Mouse (Mus musculus) E14TG2a.4 (cell line): ENCODE measurements around the gene Taar7a.

Experiments
- H3K27me3 ChIP-seq: 2 replicates; pipeline ENCODE4 v1.6.1; 2014; ENCODE audit warnings: low read length, control low read depth; ENCODE audit not compliant: insufficient read depth
- H3K36me3 ChIP-seq: 2 replicates; pipeline ENCODE4 v1.6.1; 2014; ENCODE audit warnings: low read length, control low read depth; ENCODE audit not compliant: insufficient read depth
- H3K4me1 ChIP-seq: replicated peaks from 2 replicates; pipeline ENCODE4 v1.6.1; 2014; ENCODE audit warnings: low read depth, low read length, control low read depth
- H3K4me3 ChIP-seq: replicated peaks from 2 replicates; pipeline ENCODE4 v1.5.1; 2014; ENCODE audit warnings: mild to moderate bottlenecking, low read length
- H3K9me3 ChIP-seq: 2 replicates; pipeline ENCODE4 v1.6.1; 2014; ENCODE audit warnings: low read length, control low read depth
- CTCF ChIP-seq: conservative IDR thresholded peaks from 2 replicates; pipeline ENCODE4 v1.5.1; 2014; ENCODE audit warnings: low read length
- NANOG ChIP-seq: IDR thresholded peaks from 2 replicates; pipeline ENCODE4 v1.6.1; 2014; ENCODE audit warnings: borderline replicate concordance, low read length, mixed read lengths
- POU5F1 ChIP-seq: IDR thresholded peaks from 2 replicates; pipeline ENCODE4 v1.6.1; 2014; ENCODE audit warnings: low read length, borderline replicate concordance

Taar7a gene

DNA sequence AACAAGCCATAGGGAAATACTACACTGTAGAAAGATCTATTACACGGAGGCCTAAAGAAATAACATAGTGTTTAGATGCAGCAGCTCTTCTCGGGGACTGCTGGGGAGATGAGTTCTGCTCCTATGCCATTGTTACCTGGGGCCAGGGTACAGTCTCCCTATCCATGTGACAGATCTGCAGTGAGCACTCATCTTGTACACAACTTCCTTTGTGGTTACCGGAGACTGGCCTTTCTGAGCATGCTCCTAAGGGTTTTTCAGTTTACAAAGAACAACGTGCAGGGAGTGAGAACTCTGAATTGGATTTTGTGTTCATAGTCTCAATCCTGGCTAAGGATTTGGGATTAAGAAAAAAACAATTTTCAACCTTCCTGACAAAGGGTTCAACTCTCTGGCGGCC lies 6.9 kb downstream of the Taar7a start:
- 0 out of 2 replicates have a peak, but pooled peaks cover 3% of the 10 kb centered on the region for H3K4me1 ChIP-seq
- H3K36me3 ChIP-seq: no peaks in the 10 kb centered on the region
- no peaks in the 10 kb centered on the region for H3K27me3 ChIP-seq
- no peak for TF ChIP-seq CTCF
- TF ChIP-seq POU5F1: no peak
- no peak for TF ChIP-seq NANOG
- H3K9me3 ChIP-seq: no peaks in the 10 kb centered on the region
- H3K4me3 ChIP-seq: no peak overlapping the region

DNA sequence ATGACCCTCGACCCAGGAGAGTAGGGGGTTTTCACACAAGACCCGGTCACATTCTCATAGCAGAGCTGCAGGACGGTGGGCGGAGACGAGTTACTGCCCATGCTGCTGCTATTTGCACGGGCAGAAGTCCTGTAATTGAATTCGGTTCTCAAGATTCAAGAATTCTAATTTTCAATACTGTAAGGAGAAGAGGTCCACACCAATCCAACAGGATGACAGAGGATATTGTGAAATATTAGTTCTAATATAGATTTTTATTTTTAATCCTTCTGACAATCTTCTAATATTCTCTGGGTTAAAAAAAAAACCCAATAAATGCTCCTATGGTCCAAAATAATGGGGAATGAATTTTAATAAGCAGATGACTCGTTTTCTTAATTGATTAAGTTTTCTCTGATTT lies 7.7 kb downstream of the Taar7a start, which contains the start of gene Taar6:
Gene Taar6, minus strand, starts transcription at position 101 of the 400 bp plus-strand sequence.
- H3K9me3 ChIP-seq: no peaks in the 10 kb centered on the region
- no peaks in the 10 kb centered on the region for H3K36me3 ChIP-seq
- 0 out of 2 replicates have a peak, but pooled peaks cover 3% of the 10 kb centered on the region for H3K4me1 ChIP-seq
- no peaks in the 10 kb centered on the region for H3K27me3 ChIP-seq
- H3K4me3 ChIP-seq: no peak within 1 kb of the TSS
- no peak for TF ChIP-seq CTCF
- TF ChIP-seq NANOG: no peak
- TF ChIP-seq POU5F1: no peak

DNA sequence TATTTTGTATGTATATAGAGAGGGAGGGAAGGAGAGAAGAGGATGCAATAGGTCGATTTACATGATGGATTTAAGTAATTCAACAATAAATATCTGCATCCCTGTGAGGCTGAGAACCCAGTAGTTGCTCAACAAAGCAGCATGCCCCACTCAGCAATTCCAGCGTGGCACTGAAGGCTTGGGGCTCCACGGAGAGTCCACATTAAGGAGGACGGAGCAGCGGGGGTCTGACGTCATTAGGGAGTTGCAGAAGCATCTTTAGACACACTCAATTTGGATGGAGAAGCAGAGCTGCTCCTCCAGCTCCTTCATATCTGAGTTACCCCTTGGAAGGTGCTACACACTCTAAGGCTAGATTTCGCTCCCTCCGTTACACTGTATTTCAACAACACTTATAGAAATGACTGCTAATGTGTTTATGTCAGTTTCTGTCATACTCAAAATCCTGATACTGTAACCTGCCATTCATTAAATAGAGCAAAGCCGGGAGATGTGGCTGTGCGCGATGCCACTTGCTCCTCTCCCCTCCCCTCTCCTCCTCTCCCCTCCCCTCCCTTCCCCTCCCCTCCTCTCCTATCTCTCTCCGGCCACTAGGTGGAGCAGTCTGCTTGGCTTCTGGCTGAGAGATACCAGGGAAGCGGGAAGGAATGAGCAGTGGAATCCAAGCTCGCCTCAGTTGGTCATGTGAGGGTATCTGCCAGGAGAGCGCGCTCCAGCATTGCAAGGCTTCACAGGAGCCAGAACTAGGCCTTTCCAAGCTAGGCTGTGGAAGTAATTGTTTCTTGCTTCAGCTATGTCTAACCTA lies 14.2 kb downstream of the Taar7a start:
- Histone ChIP-seq H3K27me3 (no peaks in the 10 kb centered on the region), H3K9me3 (peaks cover 5% of the 10 kb centered on the region; the same call in 1 of the 2 replicates), H3K4me1 (peaks cover 23% of the 10 kb centered on the region), H3K4me3 (no peak overlapping the region), H3K36me3 (no peaks in the 10 kb centered on the region)
- no peak for TF ChIP-seq NANOG
- peak; percentile 54 for TF ChIP-seq CTCF
- TF ChIP-seq POU5F1: no peak

DNA sequence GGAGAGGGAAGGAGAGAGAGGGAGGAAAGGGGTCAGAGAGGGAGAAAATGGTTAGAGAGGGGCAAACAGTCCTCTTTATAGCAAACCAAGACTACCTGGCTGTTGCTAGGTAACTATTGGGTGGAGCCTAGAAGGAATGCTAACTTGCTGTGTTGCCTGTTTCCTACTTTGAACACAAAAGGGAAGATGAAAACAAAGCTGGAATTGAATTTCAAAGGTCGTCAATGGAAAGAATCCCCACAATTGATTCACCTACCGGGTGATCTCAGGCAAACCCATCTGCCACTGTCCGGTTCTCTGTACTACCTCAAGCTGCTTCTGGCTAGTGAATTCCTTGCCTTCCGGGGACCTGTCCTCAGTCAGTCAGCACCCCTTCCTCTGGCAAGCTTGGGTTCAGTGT lies 15.3 kb downstream of the Taar7a start:
- no peaks in the 10 kb centered on the region for H3K27me3 ChIP-seq
- peaks cover 20% of the 10 kb centered on the region for H3K4me1 ChIP-seq
- H3K9me3 ChIP-seq: peaks cover 5% of the 10 kb centered on the region; the same call in 1 of the 2 replicates
- H3K4me3 ChIP-seq: no peak overlapping the region
- no peaks in the 10 kb centered on the region for H3K36me3 ChIP-seq
- peak; percentile 65; the same call in 1 of the 2 replicates for TF ChIP-seq NANOG
- no peak for TF ChIP-seq CTCF
- no peak for TF ChIP-seq POU5F1

DNA sequence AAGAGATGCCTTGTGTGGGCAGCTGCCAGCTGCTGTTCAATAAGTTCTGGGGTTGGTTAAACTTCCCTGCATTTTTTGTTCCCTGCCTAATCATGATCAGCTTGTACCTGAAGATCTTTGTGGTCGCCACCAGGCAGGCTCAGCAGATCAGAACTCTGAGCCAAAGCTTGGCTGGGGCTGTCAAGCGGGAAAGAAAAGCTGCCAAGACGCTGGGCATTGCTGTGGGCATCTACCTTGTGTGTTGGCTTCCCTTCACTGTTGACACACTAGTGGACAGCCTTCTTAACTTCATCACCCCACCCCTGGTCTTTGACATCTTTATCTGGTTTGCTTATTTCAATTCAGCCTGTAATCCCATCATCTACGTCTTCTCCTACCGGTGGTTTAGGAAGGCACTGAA lies 22.0 kb downstream of the Taar7a start:
- Histone ChIP-seq H3K27me3 (no peaks in the 10 kb centered on the region), H3K4me1 (no peaks in the 10 kb centered on the region), H3K36me3 (no peaks in the 10 kb centered on the region), H3K9me3 (peaks cover 5% of the 10 kb centered on the region; the same call in 1 of the 2 replicates), H3K4me3 (no peak overlapping the region)
- no peak for TF ChIP-seq POU5F1
- TF ChIP-seq CTCF: no peak
- TF ChIP-seq NANOG: no peak

DNA sequence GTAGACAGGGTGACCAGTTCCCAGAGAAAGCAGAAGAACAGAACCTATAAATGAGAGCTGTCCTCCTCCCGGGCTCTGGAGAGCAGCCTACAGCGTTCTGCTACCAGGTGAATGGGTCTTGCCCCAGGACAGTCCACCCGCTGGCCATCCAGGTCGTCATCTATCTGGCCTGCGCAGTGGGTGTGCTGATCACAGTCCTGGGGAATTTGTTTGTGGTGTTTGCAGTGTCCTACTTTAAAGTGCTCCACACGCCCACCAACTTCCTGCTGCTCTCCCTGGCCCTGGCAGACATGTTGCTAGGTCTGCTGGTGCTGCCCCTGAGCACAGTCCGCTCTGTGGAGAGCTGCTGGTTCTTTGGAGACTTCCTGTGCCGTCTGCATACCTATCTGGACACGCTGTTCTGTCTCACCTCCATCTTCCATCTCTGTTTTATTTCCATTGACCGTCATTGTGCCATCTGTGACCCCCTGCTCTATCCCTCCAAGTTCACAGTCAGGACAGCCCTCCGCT lies 22.6 kb downstream of the Taar7a start, which contains the start of gene Taar5:
Gene Taar5, plus strand, starts transcription at position 51 of the 510 bp plus-strand sequence.
- no peaks in the 10 kb centered on the region for H3K4me1 ChIP-seq
- peaks cover 5% of the 10 kb centered on the region; the same call in 1 of the 2 replicates for H3K9me3 ChIP-seq
- H3K36me3 ChIP-seq: no peaks in the 10 kb centered on the region
- no peaks in the 10 kb centered on the region for H3K27me3 ChIP-seq
- TF ChIP-seq NANOG (no peak), CTCF (no peak), POU5F1 (no peak)
- no peak within 1 kb of the TSS for H3K4me3 ChIP-seq

DNA sequence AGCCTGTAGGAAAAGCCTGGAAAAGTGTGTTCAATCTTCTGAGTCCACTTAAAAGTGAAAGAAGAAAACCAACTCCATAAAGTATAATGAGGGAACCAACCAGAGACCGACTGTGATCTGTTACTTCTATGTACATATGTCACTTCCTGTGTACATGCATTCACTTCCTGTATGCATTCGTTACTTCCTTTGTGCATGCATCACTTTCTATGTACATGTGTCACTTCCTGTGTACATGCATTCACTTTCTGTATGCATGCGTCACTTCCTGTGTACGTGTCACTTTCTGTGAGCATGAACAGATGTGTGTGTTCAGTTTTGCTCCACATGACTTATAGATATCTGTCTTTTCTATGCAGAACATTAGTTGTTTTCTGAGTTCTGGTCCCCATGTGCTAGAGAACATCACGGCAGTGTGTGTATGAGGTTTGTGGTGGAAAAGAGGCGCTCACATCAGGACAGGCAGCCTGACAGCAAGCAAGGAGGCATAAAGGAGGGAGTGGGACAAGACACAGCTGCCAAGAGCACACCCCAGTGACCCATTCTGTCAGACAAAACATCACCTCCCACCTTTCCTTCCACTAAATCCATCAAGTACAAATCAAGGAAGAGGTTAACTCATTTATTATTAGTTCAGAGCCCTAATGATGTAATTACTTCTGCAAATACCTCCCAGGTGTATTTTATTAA lies 28.2 kb downstream of the Taar7a start:
- Histone ChIP-seq H3K36me3 (no peaks in the 10 kb centered on the region), H3K4me3 (no peak overlapping the region), H3K9me3 (peaks cover 5% of the 10 kb centered on the region; the same call in 1 of the 2 replicates), H3K27me3 (no peaks in the 10 kb centered on the region), H3K4me1 (no peaks in the 10 kb centered on the region)
- TF ChIP-seq POU5F1 (no peak), CTCF (no peak), NANOG (no peak)

DNA sequence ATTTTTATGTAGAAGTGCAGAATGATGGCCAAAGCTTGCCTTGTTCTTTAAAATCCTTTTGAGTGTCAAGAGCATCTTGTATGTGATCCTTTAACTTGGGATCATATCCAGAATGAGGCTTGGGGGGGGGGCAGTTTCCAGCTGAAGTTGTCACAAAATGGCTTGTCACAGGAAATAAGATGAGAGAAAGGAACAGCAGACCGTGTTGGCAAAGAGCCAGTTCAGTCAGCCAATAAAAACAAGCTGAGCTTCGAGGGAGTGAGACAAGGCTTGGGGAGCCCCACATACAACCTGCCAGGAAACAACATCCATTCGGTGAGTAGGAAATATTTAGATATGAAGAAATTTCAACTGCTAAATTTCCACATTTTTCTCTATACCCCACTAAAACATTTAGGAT lies 29.8 kb downstream of the Taar7a start:
- H3K4me1 ChIP-seq: no peaks in the 10 kb centered on the region
- TF ChIP-seq NANOG (no peak), POU5F1 (no peak), CTCF (no peak)
- peaks cover 4% of the 10 kb centered on the region; the same call in 1 of the 2 replicates for H3K9me3 ChIP-seq
- H3K27me3 ChIP-seq: no peaks in the 10 kb centered on the region
- H3K36me3 ChIP-seq: no peaks in the 10 kb centered on the region
- H3K4me3 ChIP-seq: no peak overlapping the region
